Mouse (Mus musculus) urinary bladder, postnatal 0 days (tissue): ENCODE results near the gene 4930470P17Rik. TPM values are rescaled to one million over a fixed set of nuclear protein-coding genes. Genes with fewer than 3 reads are reported as not detected.

Experiments
- polyA plus RNA-seq: library from polyadenylated mRNA; unstranded; fragments of >200 nt; fragmentation: Nextera tagmentation; extraction: Ambion mirVana; gene quantifications from 2 replicates; pipeline ENCODE4 v1.2.1, GENCODE M21; 2015

4930470P17Rik gene
- not detected in 2 replicates for polyA plus RNA-seq

DNA sequence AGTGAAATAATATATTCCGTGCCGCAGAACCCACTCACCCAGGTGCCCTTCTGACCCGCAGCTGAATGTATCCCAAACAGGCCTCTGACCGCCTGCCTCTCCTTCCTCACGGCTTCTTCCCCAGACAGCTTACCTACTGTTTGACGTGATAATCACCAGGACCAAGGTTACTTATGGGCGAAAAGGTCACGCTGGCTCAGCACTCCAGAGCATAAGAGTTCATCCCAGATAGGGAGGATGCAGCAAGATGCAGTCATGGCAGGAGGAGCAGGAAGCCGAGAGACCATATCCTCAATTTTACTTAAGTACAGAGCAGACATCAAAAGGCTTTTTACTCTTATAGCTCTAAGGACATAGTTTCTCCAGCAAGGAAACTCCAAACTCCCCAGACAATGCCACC is at the start of gene 4930470P17Rik:
Gene 4930470P17Rik, minus strand, starts transcription at position 101 of the 400 bp plus-strand sequence.

Other genes with a start within 250 kb of the 4930470P17Rik start
- 3.8 and 4.6 TPM in 2 replicates for gene Bcas1, start 174.2 kb downstream of the 4930470P17Rik start, polyA plus RNA-seq
- gene Pfdn4, start 105.6 kb downstream of the 4930470P17Rik start, polyA plus RNA-seq, result 54.3 and 85.9 TPM in 2 replicates
- gene Cyp24a1, start 104.9 kb downstream of the 4930470P17Rik start, polyA plus RNA-seq, result not detected in 2 replicates
- gene Dok5, start 129.8 kb upstream of the 4930470P17Rik start, polyA plus RNA-seq, result 0.69 and 0.77 TPM in 2 replicates